Comparison of ENCODE assay signal across 12 mouse cellular contexts in genomic region chr2:101705941-101706485, GRCm38 (mm10). TPM values are rescaled to one million over a fixed set of nuclear protein-coding genes. Genes with fewer than 3 reads are reported as not detected.
DNase-seq lines count a peak whose midpoint lies in the region; ATAC-seq and TF ChIP-seq lines count a peak whose summit lies in the region.
"Had no signal": no experiment of that assay in that cellular context is flagged by ENCODE, and none has a peak within 500 bp of the region (broad histone marks: within the 10 kb centered on the region; RNA-seq: fewer than 3 reads in every experiment).

No protein-coding gene starts in this region.

- 42% methylated on average over 5 of the region's 5 CpGs for WGBS in intestine, postnatal 0 days
- WGBS in intestine, embryonic 16.5 days = 55% methylated on average over 5 of the region's 5 CpGs
- 47% methylated on average over 5 of the region's 5 CpGs for WGBS in midbrain, embryonic 12.5 days
- WGBS in midbrain, embryonic 10.5 days = 48% methylated on average over 5 of the region's 5 CpGs

- H3K4me1 ChIP-seq in intestine, postnatal 0 days (replicated peaks; ENCODE audit: control insufficient read depth, insufficient read depth, low read length) = no peaks in the 10 kb centered on the region
- no peaks in the 10 kb centered on the region for H3K4me1 ChIP-seq in intestine, embryonic 16.5 days (ENCODE audit: control insufficient read depth, insufficient read depth, low read length)
- peaks cover 10% of the 10 kb centered on the region; the same call in 1 of the 2 replicates for H3K4me1 ChIP-seq in midbrain, embryonic 12.5 days
- H3K4me1 ChIP-seq in midbrain, embryonic 10.5 days = peaks cover 11% of the 10 kb centered on the region
- H3K4me1 ChIP-seq: heart, embryonic 15.5 days; liver, embryonic 13.5 days had no signal

- no peaks in the 10 kb centered on the region for H3K9me3 ChIP-seq in intestine, postnatal 0 days (ENCODE audit: control insufficient read depth)
- H3K9me3 ChIP-seq in intestine, embryonic 16.5 days (ENCODE audit: control insufficient read depth, low read length) = no peaks in the 10 kb centered on the region
- H3K9me3 ChIP-seq in midbrain, embryonic 12.5 days = no peaks in the 10 kb centered on the region
- H3K9me3 ChIP-seq in midbrain, embryonic 10.5 days (replicated peaks) = no peaks in the 10 kb centered on the region
- H3K9me3 ChIP-seq: forebrain, embryonic 12.5 days; heart, embryonic 15.5 days; liver, embryonic 13.5 days had no signal

- no peak overlapping the region for H3K27ac ChIP-seq in intestine, postnatal 0 days (ENCODE audit: low read depth, low read length)
- no peak overlapping the region for H3K27ac ChIP-seq in intestine, embryonic 16.5 days (ENCODE audit: low read length)
- no peak overlapping the region for H3K27ac ChIP-seq in midbrain, embryonic 12.5 days (replicated peaks)
- H3K27ac ChIP-seq in midbrain, embryonic 10.5 days (replicated peaks) = no peak overlapping the region
- H3K27ac ChIP-seq: forebrain, embryonic 12.5 days; heart, embryonic 15.5 days; liver, embryonic 13.5 days had no signal

- H3K9ac ChIP-seq in intestine, postnatal 0 days (ENCODE audit: low read depth, low read length) = no peak overlapping the region
- H3K9ac ChIP-seq in intestine, embryonic 16.5 days (ENCODE audit: low read depth, low read length) = no peak overlapping the region
- H3K9ac ChIP-seq in midbrain, embryonic 12.5 days (replicated peaks) = no peak overlapping the region
- H3K9ac ChIP-seq: forebrain, embryonic 12.5 days; heart, embryonic 15.5 days; liver, embryonic 13.5 days had no signal

- H3K4me2 ChIP-seq in intestine, postnatal 0 days (replicated peaks; ENCODE audit: low read depth) = no peak overlapping the region
- no peak overlapping the region for H3K4me2 ChIP-seq in intestine, embryonic 16.5 days (ENCODE audit: low read depth, low read length)
- H3K4me2 ChIP-seq in midbrain, embryonic 12.5 days (replicated peaks) = no peak overlapping the region
- H3K4me2 ChIP-seq: forebrain, embryonic 12.5 days; heart, embryonic 15.5 days; liver, embryonic 13.5 days had no signal

- H3K27me3 ChIP-seq in intestine, postnatal 0 days (replicated peaks; ENCODE audit: control insufficient read depth, insufficient read depth, low read length) = no peaks in the 10 kb centered on the region
- H3K27me3 ChIP-seq in intestine, embryonic 16.5 days (replicated peaks; ENCODE audit: control insufficient read depth, insufficient read depth, low read length) = no peaks in the 10 kb centered on the region
- H3K27me3 ChIP-seq in midbrain, embryonic 12.5 days = peaks cover 5% of the 10 kb centered on the region
- H3K27me3 ChIP-seq in midbrain, embryonic 10.5 days (ENCODE audit: low read depth, poor library complexity, severe bottlenecking) = no peaks in the 10 kb centered on the region
- H3K27me3 ChIP-seq: forebrain, embryonic 12.5 days; heart, embryonic 15.5 days had no signal

- H3K36me3 ChIP-seq in intestine, postnatal 0 days (ENCODE audit: control insufficient read depth, insufficient read depth) = no peaks in the 10 kb centered on the region
- no peaks in the 10 kb centered on the region for H3K36me3 ChIP-seq in intestine, embryonic 16.5 days (ENCODE audit: control insufficient read depth, insufficient read depth, low read length)
- no peaks in the 10 kb centered on the region for H3K36me3 ChIP-seq in midbrain, embryonic 12.5 days
- H3K36me3 ChIP-seq in midbrain, embryonic 10.5 days = peaks cover 2% of the 10 kb centered on the region; the same call in 1 of the 2 replicates
- H3K36me3 ChIP-seq: forebrain, embryonic 12.5 days; heart, embryonic 15.5 days; liver, embryonic 13.5 days had no signal

- peak; percentile 63 for TF ChIP-seq CTCF in intestine, postnatal 0 days (IDR thresholded peaks at IDR 0.05; ENCODE audit: low read depth)

- no peak for DNase-seq in midbrain, embryonic 10.5 days (ENCODE audit: low spot score)
- DNase-seq in adipocyte (ENCODE audit: low spot score) = peak; percentile 68
- peak; percentile 45 for DNase-seq in retina, postnatal 1 day
- no peak for DNase-seq in cerebellum, adult 11-12 months
- DNase-seq: cerebellum, adult 2 months; liver, embryonic 13.5 days; spleen, adult 18-20 months had no signal

- H3K4me3 ChIP-seq in intestine, postnatal 0 days (ENCODE audit: low read depth, low read length) = no peak overlapping the region
- H3K4me3 ChIP-seq in intestine, embryonic 16.5 days (ENCODE audit: low read length) = no peak overlapping the region
- H3K4me3 ChIP-seq in midbrain, embryonic 12.5 days = no peak overlapping the region
- no peak overlapping the region for H3K4me3 ChIP-seq in midbrain, embryonic 10.5 days
- H3K4me3 ChIP-seq: forebrain, embryonic 12.5 days; heart, embryonic 15.5 days; liver, embryonic 13.5 days had no signal

- no peak for ATAC-seq in intestine, postnatal 0 days
- ATAC-seq in intestine, embryonic 16.5 days = no peak
- peak; percentile 34; the same call in 1 of the 2 replicates for ATAC-seq in midbrain, embryonic 12.5 days (ENCODE audit: low FRiP score, low read depth)

RNA-seq across cellular contexts. Expression of gene Traf6, which starts 27.8 kb away (rescaled TPM):
- polyA plus RNA-seq in intestine, postnatal 0 days (2015; fragmentation: Nextera tagmentation; extraction: Ambion mirVana) = 4.9 and 5.5 TPM in 2 replicates
- 7.1 and 7.3 TPM in 2 replicates for polyA plus RNA-seq in intestine, embryonic 16.5 days (2015; fragmentation: Nextera tagmentation; extraction: Ambion mirVana)
- polyA plus RNA-seq in midbrain, embryonic 12.5 days (2016; fragmentation: Nextera tagmentation; extraction: Ambion mirVana) = 16.5 and 17.8 TPM in 2 replicates
- 16.9 and 18.7 TPM in 2 replicates for polyA plus RNA-seq in midbrain, embryonic 10.5 days (2016; fragmentation: Nextera tagmentation; extraction: Ambion mirVana)

RNA-seq across cellular contexts. Expression of gene B230118H07Rik, which starts 56.7 kb away (rescaled TPM):
- polyA plus RNA-seq in intestine, postnatal 0 days (2015; fragmentation: Nextera tagmentation; extraction: Ambion mirVana) = 31.0 and 33.6 TPM in 2 replicates
- 46.4 and 49.2 TPM in 2 replicates for polyA plus RNA-seq in intestine, embryonic 16.5 days (2015; fragmentation: Nextera tagmentation; extraction: Ambion mirVana)
- 47.3 and 56.2 TPM in 2 replicates for polyA plus RNA-seq in midbrain, embryonic 12.5 days (2016; fragmentation: Nextera tagmentation; extraction: Ambion mirVana)
- polyA plus RNA-seq in midbrain, embryonic 10.5 days (2016; fragmentation: Nextera tagmentation; extraction: Ambion mirVana) = 57.4 and 64.1 TPM in 2 replicates

RNA-seq across cellular contexts. Expression of gene Rag1, which starts 56.7 kb away (rescaled TPM):
- polyA plus RNA-seq in intestine, postnatal 0 days (2015; fragmentation: Nextera tagmentation; extraction: Ambion mirVana) = not detected in 2 replicates
- polyA plus RNA-seq in intestine, embryonic 16.5 days (2015; fragmentation: Nextera tagmentation; extraction: Ambion mirVana) = 0.01 and 0.04 TPM in 2 replicates
- 0.06 and 0.10 TPM in 2 replicates for polyA plus RNA-seq in midbrain, embryonic 12.5 days (2016; fragmentation: Nextera tagmentation; extraction: Ambion mirVana)
- polyA plus RNA-seq in midbrain, embryonic 10.5 days (2016; fragmentation: Nextera tagmentation; extraction: Ambion mirVana) = 0.02 and 0.10 TPM in 2 replicates

Comparison
In these comparisons a context has a peak if more than half of its experiments do, and no peak if none do; other contexts are left out.
1. DNase-seq: peak in adipocyte (single experiment) and retina, postnatal 1 day (single experiment); none in midbrain, embryonic 10.5 days (single experiment) and cerebellum, adult 11-12 months (single experiment).